Mouse (Mus musculus): ENCODE measurements at regions not wholly inside any gene's neighbourhood (a gene's known extent, or its start where the extent isn't known, plus 50 kb on each side); places are given as distances from the start of the nearest gene placed in this dataset.
"Not testable (repeated sequence)": the region's sequence is repeated elsewhere in the genome, so short reads cannot be mapped to it uniquely, and the experiment has no call there.

- peak; percentile 2 for DNase-seq (ENCODE audit: low read depth)
Measured at GRCm38 (mm10) chr8:81286280-81287034, 55.9 kb upstream of the Inpp4b start.

DNA sequence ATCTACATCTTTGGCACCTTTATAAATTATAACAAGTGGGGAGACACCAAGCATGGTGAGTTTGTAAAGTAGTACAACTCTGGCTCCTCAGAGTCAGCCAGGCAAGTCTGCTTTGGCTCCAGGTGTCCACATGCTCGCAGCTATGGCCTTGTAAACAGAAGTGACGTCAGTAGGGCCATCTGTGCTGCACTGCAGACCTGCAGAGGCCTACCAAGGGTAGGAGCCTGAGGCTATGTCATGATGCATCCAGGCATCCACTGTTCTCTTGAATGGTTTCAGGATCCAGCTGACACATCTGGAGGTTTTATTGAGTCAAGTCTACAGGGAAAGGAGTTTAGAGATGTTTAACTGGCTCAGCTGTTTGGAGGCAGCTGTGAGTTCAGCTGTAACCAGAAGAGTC, 82.3 kb upstream of the Inpp4b start:
- no peak for DNase-seq (ENCODE audit: low read depth)

- no peak for DNase-seq (ENCODE audit: low read depth)
Measured at GRCm38 (mm10) chr8:81223872-81224271, 118.5 kb upstream of the Inpp4b start.

DNA sequence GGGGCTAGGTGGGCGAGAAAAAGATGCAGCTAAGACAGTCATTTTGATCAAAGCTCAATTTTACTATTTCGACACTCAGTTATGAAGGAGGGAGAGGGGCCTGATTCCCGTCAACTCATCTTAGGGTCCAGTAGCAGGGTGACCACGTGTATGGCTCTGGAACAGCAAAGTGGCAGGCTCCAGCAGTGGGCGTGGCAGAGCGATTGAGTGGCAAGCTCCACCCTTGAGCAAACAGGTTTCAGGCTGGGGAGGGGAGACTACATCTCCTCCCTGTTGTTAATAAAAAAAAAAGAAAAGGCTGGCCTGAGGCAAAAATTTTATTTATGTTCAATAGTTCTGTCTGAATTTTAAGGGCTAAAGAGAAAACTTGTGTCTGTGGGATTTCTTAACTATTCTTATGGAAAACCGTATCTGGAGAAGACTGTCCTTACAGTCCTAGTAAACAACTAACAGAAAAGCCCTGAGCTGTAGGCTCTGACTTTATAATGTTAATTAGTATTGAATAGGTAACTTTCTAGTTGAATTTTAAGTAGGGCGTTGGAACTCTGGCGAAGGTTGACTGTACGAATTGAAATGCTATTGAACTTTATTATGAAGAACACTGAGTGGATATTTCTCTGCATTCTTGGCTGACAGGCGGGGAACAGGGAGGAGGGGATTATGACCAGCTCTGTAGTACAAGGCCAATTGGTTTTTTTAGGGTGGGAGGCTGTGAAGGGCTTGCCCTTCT, 155.1 kb upstream of the Inpp4b start:
- DNase-seq (ENCODE audit: low read depth) = not testable (repeated sequence)

DNA sequence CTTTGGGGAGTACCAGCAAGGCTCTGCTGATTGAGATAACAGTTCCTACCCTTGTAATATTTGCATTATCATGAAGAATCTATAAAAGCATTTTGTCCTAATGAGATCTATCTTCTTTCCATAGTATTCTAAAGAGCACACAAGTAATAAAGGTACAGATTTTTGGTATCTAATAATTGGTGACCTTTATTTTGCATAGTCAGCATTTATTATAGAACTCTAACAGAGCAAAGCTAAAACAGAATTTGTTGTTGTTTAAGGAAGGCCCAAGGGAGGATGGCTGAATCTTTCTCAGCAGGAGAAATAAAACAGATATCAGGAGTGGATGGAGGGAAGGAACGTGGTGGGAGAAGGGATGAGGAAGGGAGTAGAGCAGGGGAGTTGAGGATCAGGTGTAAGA, 160.8 kb upstream of the Usp38 start:
- no peak for DNase-seq (ENCODE audit: low read depth)

DNA sequence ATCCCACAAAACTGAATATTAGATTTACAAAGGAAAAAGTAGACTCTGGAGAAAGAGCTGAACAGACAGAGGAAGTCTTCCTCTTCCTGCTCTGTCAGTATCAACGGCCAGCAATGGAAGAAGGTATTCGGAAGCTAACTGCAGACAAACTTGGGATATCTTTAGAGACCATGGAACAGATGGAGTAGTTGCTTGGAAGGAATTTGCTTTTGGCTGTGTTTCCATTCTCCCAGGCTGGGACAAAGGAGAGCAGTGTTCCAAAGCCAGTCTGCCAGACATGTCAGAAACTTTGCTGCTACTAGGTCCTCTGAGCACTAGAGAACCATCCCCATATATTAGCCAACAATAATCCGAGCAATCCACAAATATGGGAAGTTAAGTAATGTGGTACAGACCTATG, 132.5 kb upstream of the Usp38 start:
- DNase-seq (ENCODE audit: low read depth) = no peak

- DNase-seq (ENCODE audit: low read depth) = no peak
Measured at GRCm38 (mm10) chr8:81106763-81107509, 92.2 kb upstream of the Usp38 start.

- DNase-seq (ENCODE audit: low read depth) = no peak
Measured at GRCm38 (mm10) chr8:81098963-81099362, 84.2 kb upstream of the Usp38 start.

DNA sequence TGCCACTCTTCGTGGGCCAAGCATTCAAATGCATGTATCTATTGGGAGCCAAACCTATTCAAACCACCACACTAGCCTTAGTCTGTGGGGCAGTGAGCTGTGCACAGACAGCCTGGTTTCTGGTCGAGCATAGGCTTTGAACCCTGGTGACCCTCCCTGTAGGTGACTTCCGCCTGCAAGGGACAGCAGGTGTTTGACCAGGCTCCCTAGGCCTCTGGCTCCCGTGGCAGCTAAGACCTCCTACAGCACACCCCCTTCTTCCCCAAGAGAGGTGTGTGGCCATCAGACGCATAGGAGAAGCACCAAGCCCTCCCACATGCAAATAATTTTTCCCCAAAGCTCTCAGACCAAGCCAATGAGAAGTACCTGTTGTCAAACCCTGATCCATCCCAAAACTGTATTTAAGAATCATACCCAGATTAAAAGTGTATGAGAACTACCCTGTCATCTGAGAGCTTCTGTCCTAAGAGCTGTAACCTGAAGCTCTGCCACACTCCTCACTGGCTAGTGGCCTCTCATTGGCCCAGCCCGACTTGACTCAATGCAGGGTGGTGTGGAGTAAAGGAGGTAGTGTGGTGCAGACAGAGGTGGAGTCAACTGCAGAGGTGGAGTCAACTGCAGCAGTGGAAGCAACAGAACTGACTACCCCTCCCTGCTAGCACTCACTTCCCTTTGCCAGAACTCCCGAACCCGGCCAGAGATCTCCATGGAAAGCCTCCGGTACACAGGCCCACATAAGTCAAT, 82.5 kb upstream of the Usp38 start:
- no peak for DNase-seq (ENCODE audit: low read depth)

DNA sequence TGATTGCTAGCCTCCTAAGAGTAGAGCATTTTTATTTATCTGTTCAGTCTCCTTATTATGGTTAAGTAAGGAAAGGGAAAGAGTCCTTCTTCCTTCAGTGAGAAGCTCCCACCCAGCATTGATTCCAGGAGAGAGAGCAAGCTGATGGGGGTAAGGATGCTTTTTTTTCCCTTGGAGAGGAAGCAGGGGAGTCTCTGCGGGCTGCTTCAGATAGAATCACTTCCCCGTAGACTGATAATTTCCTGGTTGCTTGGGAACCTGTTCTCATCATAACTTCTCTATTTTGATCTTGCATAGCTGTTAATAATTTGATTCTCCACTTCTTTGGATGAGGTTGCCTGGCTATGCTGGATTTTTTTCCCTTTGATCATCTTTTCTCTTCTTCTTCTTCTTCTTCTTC, 80.5 kb upstream of the Usp38 start:
- DNase-seq (ENCODE audit: low read depth) = no peak

DNA sequence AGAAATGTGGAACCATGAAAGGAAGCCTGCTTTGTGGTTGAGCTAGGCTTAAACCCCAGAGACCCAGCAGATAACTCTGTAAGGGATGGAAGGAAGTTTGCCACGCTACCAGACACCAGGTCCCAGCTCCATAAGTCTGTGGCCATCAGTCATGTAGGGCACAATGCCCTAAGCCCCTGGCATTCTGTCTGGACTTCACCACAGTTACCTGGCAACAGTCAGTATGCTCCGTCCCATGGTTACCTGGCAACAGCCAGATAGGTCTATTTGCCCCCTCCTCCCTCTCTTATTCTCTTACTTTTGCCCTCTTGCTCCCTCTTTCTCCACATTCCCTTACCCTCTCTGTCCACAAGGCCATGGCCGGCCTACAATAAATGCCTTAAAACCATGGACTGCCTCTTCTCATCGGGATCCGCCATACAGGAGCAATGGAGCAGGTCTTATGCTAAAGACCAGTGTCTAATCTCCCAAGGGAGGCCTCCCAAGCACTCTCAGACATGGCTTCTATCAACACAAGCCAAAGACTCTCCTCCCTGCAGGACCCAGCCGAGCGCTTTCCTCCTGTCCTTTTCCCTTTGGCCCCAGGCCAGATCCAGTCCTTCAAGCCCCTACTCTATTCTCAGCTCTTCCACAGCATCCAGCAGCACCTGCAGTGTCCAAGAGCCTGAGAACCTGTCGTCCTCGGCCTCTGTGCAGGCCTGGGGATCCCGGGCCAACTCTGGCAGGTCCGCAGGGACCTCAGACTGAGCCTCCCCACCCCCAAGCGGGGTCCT, 66.3 kb upstream of the Usp38 start:
- no peak for DNase-seq (ENCODE audit: low read depth)

DNA sequence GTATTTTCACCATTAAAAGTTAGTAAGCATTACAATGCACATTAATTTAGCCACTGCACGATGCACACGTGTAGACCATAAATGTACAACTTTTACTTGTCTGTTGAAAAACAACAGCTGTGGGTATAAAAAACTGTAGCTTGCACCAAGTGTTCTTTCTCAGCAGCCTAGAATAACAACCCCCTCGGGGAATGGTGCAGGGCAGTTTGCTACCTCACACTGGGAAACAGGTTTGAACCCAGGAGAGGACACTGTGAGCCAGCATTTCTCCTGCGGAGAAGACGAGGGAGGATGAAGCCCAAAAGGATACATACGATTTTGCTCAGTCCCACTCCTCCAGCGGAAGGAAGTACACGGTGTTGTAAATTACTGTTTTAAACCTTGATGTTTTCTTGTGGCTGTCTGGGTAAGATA, 65.2 kb upstream of the Usp38 start:
- no peak for DNase-seq (ENCODE audit: low read depth)

DNA sequence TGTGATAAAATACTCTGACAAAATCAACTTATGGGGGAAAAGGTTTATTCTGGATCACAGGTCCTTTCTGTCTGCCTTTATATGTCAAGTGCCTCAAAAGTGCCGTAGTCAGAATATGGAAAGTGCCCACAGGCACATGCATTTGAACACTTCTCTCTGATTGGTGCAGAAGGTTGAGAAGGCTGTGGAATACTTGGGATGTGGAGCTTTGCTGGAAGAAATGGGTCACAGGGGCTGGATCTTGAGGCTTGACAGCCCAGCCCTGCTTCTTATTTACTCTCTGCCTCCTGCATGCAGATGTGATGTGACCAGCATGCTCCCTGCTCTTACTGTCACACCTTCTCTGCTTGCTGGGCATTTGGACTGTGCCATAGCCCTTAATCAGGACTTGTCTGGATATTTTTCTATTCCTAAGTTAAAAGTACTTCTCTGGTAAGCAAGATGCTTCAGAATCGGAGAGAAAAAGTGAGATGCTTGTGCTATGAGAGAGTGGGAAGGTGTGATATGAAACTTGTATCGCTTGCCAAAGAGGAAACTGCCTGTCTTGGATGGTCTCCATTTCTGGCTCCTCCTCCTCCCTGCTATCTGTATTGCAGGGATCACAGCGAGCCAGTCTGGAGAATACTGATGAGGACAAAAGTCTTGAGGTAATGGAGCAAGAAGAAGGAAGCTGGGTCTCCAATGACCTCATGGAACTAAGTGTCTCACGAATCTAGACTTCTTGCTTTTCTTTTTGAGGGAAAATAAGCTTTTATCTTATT, 54.5 kb upstream of the Usp38 start:
- DNase-seq (ENCODE audit: low read depth) = no peak

DNA sequence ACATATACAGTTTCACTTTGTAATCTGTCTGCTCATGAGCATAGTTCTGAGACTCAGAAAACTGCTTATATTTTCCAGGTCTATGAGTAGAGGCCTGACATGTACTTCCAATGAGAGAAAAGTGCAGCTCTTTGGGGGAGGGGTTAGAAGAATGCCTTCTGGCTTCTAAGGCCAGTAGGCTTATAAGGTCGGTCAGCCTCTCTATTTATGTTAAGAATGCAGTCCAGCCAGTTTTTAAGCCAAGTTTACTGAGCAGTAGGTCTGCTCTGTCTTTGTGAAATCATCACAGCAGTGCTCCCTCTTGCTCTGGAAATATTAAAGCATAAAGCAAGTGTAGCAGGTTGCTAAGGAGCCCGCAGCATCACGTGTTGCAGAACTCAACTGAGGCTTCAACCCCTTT, 53.8 kb upstream of the Usp38 start:
- no peak for DNase-seq (ENCODE audit: low read depth)

DNA sequence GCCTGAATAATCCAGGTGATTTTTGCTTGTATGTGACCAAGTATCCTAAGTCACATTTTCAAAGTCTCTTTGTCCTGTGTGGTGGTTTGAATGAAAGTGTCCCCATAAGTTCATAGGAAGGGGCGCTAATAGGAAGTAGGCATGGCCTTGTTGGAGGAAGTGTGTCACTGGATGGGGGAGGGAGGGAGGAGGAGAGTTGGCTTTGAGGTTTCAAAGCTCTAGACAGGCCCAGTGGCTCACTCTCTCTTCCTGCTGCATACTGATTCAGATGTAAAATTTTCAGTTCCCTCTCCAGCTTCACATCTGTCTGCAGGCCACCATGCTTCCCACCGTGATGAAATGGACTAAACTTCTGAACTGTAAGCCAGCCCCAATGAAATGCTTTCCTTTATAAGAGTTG, 52.0 kb upstream of the Usp38 start:
- DNase-seq (ENCODE audit: low read depth) = no peak
